Mouse (Mus musculus) limb, embryonic 11.5 days (tissue): Measurements from ENCODE around the gene Ptpn11. TPM values are rescaled to one million over a fixed set of nuclear protein-coding genes. Genes with fewer than 3 reads are reported as not detected.
A peak's percentile ranks its signal among the peaks of the same experiment; 100 is the strongest.
"Not testable (repeated sequence)": the region's sequence is repeated elsewhere in the genome, so short reads cannot be mapped to it uniquely, and the experiment has no call there.

Experiments used
- ATAC-seq: fragments of 200-750 bp; cut with Nextera tagmentation; 2 replicates; pipeline ENCODE4 v1.8.0; 2017; ENCODE audit warnings: low read depth; ENCODE audit not compliant: insufficient number of reproducible peaks, low FRiP score, low TSS enrichment
- DNase-seq: peaks from one replicate; pipeline ENCODE4 v3.0.0-alpha.2; 2015; ENCODE audit warnings: low spot score
- H3K27ac ChIP-seq: fragments of 300-500 bp; sonication (generic); replicated peaks from 2 replicates; pipeline ENCODE4 v1.5.1; 2014; ENCODE audit warnings: low read depth, mild to moderate bottlenecking, low read length
- H3K27me3 ChIP-seq: fragments of 300-500 bp; sonication (generic); 2 replicates; pipeline ENCODE4 v1.6.1; 2014; ENCODE audit warnings: mild to moderate bottlenecking, low read length, mixed read lengths; ENCODE audit not compliant: control insufficient read depth, insufficient read depth
- H3K36me3 ChIP-seq: fragments of 300-500 bp; sonication (generic); 2 replicates; pipeline ENCODE4 v1.6.1; 2014; ENCODE audit warnings: mild to moderate bottlenecking, low read length, moderate library complexity, mixed read lengths; ENCODE audit not compliant: control insufficient read depth, insufficient read depth
- H3K4me1 ChIP-seq: fragments of 300-500 bp; sonication (generic); 2 replicates; pipeline ENCODE4 v1.6.1; 2014; ENCODE audit warnings: low read length, mixed read lengths; ENCODE audit not compliant: control insufficient read depth, insufficient read depth
- H3K4me2 ChIP-seq: fragments of 300-500 bp; sonication (generic); 2 replicates; pipeline ENCODE4 v1.6.1; 2014; ENCODE audit warnings: low read depth, mild to moderate bottlenecking, moderate library complexity; ENCODE audit not compliant: severe bottlenecking
- H3K4me3 ChIP-seq: fragments of 300-500 bp; sonication (generic); 2 replicates; pipeline ENCODE4 v1.5.1; 2014; ENCODE audit warnings: low read depth, low read length
- H3K9ac ChIP-seq: fragments of 300-500 bp; sonication (generic); 2 replicates; pipeline ENCODE4 v1.6.1; 2014; ENCODE audit warnings: mild to moderate bottlenecking, low read length
- H3K9me3 ChIP-seq: fragments of 300-500 bp; sonication (generic); 2 replicates; pipeline ENCODE4 v1.6.1; 2016; ENCODE audit warnings: low read length; ENCODE audit not compliant: control insufficient read depth
- WGBS: fragments of 180-500 bp; shearing (Covaris S2); extraction: QIAGEN DNeasy Blood & Tissue Kit; methylation state at CpG from one replicate; pipeline ENCODE4 v1.1.7; 2014; 5-methylcytosine and 5-hydroxymethylcytosine counted together
- polyA plus RNA-seq: library from polyadenylated mRNA; unstranded; fragments of >200 nt; fragmentation: Nextera tagmentation; extraction: Ambion mirVana; gene quantifications from 2 replicates; pipeline ENCODE4 v1.2.1, GENCODE M21; 2014

The Ptpn11 gene
- polyA plus RNA-seq, 1 experiment from 2014 or later: 27.5 TPM

DNA sequence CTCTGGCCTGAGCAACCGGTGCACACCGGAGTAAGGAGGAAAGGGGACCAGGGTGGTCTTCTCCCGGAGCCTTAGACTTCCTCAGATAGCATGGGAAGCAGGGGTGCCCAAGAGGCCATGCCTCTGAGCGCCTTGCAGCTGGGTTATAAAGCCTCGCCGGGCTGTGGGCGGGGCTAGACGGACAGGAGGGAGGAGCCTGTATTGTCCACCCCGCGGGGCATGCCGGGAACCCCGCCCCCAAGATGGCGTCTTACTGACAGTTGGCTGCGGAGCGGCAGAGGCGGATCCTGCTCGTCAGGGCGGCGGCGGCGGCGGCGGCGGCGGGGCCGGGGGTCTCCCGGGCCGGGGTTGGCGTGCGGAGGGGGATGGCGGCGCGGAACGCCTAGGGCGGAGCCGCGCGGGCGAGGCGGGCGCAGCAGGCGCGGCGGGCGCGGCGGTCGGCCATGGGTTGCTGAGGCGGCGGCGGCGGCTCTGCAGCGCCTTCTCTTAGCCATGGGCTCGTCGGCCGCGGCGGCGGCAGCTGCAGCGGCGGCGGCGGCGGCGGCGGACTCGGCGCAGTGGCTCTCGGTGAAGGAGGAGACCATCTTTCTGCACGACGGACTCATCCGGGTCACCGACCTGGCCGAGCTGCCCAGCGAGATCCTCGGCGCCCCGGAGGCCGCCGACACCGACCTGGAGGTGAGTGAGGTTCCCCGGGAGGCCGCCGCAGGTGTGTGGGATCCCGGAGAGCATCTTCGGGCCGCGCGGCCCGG is 29.0 kb upstream of the Ptpn11 start, which contains the start of gene Hectd4:
Hectd4 (plus strand) TSS at position 240 of the 752 bp plus-strand sequence.
- Histone ChIP-seq H3K4me3 (peak within 1 kb of the TSS; percentile 91), H3K9ac (peak within 1 kb of the TSS; percentile 87), H3K4me1 (peaks cover 5% of the 10 kb centered on the region; the same call in 1 of the 2 replicates), H3K4me2 (peak within 1 kb of the TSS; percentile 82), H3K9me3 (no peaks in the 10 kb centered on the region), H3K36me3 (no peaks in the 10 kb centered on the region), H3K27ac (peak within 1 kb of the TSS; percentile 51; the same call in 1 of the 2 replicates), H3K27me3 (no peaks in the 10 kb centered on the region)
- ATAC-seq: peak; percentile 89
- under 1% methylated on average over 55 of the region's 90 CpGs for WGBS
- DNase-seq: peak; percentile 100

DNA sequence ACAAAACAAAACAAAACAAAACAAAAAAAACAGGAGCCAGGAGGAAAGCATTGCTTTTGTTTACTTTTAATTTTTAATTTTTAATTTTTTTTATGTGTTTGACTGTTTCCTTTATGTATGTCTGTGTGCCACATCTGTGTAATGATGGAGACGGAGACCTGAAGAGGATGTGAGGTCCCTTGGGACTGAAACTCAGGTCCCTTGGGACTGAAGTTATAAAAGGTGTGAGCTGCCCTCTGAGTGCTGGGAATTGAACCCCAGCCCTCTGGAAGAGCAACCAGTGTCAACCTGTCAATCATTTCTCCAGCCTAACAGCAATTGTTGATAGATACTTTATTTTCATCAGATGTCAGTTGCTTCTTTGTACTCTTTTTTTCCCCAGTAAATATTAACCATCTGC is 28.0 kb upstream of the Ptpn11 start:
- no peak for DNase-seq
- Histone ChIP-seq H3K4me3 (no peak overlapping the region), H3K9ac (no peak overlapping the region), H3K36me3 (no peaks in the 10 kb centered on the region), H3K27me3 (no peaks in the 10 kb centered on the region), H3K27ac (no peak overlapping the region), H3K4me1 (peaks cover 5% of the 10 kb centered on the region; the same call in 1 of the 2 replicates), H3K9me3 (no peaks in the 10 kb centered on the region), H3K4me2 (no peak overlapping the region)
- WGBS: 93% methylated on average over 1 of the region's 1 CpGs
- ATAC-seq: no peak

DNA sequence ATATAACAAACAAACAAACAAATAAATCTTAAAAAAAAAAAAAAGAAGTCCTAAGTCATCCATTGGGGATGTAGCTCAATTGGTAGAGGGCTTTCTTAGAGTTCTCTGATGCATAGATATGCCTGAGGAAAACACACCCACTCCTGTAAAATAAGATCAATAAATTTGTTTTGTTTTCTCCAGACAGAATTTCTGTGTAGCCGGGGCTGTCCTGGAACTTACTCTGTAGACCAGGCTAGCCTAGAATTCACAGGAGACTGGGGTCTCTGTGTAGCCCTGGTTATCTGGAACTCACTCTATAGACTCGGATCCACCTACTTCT is 26.1 kb upstream of the Ptpn11 start:
- DNase-seq (no peak), ATAC-seq (no peak)
- Histone ChIP-seq H3K4me3 (no peak overlapping the region), H3K4me1 (peaks cover 5% of the 10 kb centered on the region; the same call in 1 of the 2 replicates), H3K27me3 (no peaks in the 10 kb centered on the region), H3K27ac (no peak overlapping the region), H3K36me3 (peaks cover 2% of the 10 kb centered on the region; the same call in 1 of the 2 replicates), H3K4me2 (no peak overlapping the region), H3K9me3 (no peaks in the 10 kb centered on the region), H3K9ac (no peak overlapping the region)
- 93% methylated on average over 2 of the region's 2 CpGs for WGBS

DNA sequence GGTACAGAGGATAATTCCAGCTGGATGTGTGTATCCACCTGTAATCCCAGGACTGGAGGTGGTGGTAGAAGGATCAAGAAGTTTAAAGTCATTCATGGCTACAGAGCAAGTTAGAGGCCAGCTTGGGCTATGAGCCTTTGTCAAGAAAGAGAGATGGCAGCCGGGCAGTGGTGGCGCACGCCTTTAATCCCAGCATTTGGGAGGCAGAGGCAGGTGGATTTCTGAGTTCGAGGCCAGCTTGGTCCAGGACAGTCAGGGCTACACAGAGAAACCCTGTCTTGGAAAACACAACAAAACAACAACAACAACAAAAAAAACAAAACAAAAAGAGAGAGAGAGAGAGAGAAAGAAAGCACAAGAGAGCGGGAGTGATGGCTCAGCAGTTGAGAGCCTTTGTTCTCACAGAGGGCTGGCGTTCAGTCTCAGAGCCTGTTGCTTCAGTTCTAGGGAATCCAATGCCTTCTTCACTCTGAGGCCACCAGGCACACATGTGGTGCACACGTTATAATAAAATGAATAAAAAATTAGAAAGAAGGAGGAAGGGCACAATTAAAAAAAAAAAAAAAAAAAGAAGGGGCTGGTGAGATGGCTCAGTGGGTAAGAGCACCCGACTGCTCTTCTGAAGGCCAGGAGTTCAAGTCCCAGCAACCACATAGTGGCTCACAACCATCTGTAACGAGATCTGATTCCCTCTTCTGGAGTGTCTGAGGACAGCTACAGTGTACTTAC is 25.6 kb upstream of the Ptpn11 start:
- H3K27me3 ChIP-seq, ATAC-seq, H3K9ac ChIP-seq, H3K4me1 ChIP-seq, H3K4me3 ChIP-seq, H3K4me2 ChIP-seq, H3K36me3 ChIP-seq, H3K9me3 ChIP-seq, DNase-seq, H3K27ac ChIP-seq: not testable (repeated sequence)
- 88% methylated on average over 9 of the region's 9 CpGs for whole genome bisulfite sequencing

DNA sequence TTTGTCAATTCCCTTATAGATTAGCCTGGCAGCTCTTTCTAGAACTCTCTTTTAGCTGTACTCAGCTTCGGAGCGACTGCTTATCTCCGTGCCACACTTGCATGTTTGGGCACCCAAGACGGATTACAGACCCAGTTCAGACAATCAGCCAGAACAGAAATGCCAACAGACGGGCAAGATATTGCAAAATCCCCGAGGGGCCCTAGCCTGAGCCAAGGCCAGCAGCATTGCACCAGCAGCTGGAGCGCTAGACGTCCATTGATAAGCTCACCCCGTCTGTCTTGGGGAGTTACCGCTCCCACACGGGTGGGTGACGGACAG is 24.9 kb upstream of the Ptpn11 start:
- no peaks in the 10 kb centered on the region for H3K27me3 ChIP-seq
- DNase-seq (no peak), ATAC-seq (no peak)
- peaks cover 5% of the 10 kb centered on the region; the same call in 1 of the 2 replicates for H3K36me3 ChIP-seq
- no peaks in the 10 kb centered on the region for H3K9me3 ChIP-seq
- H3K4me3 ChIP-seq: no peak overlapping the region
- no peak overlapping the region for H3K4me2 ChIP-seq
- H3K4me1 ChIP-seq: no peaks in the 10 kb centered on the region
- WGBS: 89% methylated on average over 12 of the region's 12 CpGs
- no peak overlapping the region for H3K9ac ChIP-seq
- no peak overlapping the region for H3K27ac ChIP-seq

DNA sequence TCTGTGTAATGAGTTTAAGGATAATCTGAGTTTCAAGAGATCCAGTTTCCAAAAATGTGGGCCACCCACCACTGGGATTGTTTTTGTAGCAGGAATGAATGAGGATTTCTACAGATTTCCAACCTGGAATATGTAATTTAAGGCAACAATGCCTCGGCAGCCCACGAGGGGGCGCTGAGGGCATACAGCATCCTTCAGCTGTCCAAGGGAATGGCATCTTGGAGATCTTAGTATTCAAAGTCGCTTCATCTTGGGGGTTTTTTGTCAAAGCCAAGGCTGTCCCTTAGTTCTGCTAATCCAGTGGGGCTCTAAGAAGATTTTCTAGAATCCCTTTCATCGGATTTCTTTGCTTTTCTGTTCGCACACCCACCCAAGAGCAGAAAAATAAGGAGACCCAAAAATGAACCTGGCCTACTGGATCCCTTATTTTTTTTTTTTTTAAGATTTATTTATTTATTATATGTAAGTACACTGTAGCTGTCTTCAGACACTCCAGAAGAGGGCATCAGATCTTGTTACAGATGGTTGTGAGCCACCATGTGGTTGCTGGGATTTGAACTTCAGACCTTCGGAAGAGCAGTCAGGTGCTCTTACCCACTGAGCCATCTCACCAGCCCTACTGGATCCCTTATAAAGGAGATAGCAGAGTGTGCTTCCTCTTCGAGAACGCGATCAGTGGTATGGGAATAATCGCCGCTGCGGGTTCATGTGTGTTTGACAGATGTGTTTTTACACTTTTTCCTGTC is 24.4 kb upstream of the Ptpn11 start:
- Histone ChIP-seq H3K36me3 (peaks cover 8% of the 10 kb centered on the region), H3K9me3 (no peaks in the 10 kb centered on the region), H3K27ac (no peak overlapping the region), H3K4me2 (no peak overlapping the region), H3K4me3 (no peak overlapping the region), H3K27me3 (no peaks in the 10 kb centered on the region), H3K9ac (no peak overlapping the region), H3K4me1 (no peaks in the 10 kb centered on the region)
- peak; percentile 86 for DNase-seq
- no peak for ATAC-seq
- WGBS: 52% methylated on average over 13 of the region's 13 CpGs

DNA sequence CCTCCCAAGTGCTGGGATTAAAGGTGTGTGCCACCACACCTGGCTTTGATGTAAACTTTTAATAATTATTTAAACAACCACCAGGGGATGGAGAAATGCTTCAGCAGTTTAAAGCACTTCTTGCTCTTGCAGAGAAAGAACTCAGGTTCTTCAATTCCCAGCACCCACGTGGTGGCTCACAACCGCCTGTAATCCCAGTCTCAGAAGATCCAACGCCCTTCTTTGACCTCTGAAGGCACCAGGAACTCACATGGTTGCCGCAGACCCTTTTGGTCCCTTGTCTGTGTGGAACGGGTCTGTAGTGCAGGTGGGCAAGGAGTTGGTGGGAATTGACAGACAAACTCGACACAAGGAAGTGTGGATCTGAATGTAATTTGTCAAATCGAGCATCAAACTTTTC is 23.5 kb upstream of the Ptpn11 start:
- Histone ChIP-seq H3K27ac (no peak overlapping the region), H3K4me2 (no peak overlapping the region), H3K36me3 (peaks cover 15% of the 10 kb centered on the region), H3K9ac (no peak overlapping the region), H3K9me3 (no peaks in the 10 kb centered on the region), H3K4me1 (no peaks in the 10 kb centered on the region), H3K27me3 (no peaks in the 10 kb centered on the region), H3K4me3 (no peak overlapping the region)
- ATAC-seq (no peak), DNase-seq (no peak)
- 62% methylated on average over 7 of the region's 7 CpGs for WGBS

DNA sequence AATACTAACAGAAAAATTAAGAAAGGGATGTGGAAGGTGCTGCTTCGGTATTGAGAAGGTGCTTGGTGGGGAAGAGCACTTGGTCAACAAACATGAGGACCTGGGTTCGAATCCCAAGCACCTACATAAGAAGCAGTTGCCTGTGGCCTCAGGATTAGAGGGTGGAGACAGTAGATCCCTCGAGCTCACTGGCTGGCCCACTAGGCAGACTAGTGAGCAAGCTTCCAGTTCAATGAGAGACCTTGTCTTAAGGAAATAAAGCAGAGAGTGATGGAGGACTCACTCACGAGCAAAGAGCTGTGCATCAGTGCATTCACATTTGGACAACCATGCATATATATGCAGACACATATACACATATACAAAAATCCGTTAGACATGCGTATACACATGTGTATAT is 20.9 kb upstream of the Ptpn11 start:
- Histone ChIP-seq H3K9me3 (no peaks in the 10 kb centered on the region), H3K4me1 (no peaks in the 10 kb centered on the region), H3K27me3 (no peaks in the 10 kb centered on the region), H3K9ac (no peak overlapping the region), H3K4me3 (no peak overlapping the region), H3K36me3 (peaks cover 27% of the 10 kb centered on the region), H3K4me2 (no peak overlapping the region), H3K27ac (no peak overlapping the region)
- WGBS: 92% methylated on average over 6 of the region's 6 CpGs
- DNase-seq (no peak), ATAC-seq (no peak)
